Mouse (Mus musculus): ENCODE results near the gene Ncapd2. TPM values are rescaled to one million over a fixed set of nuclear protein-coding genes. Genes with fewer than 3 reads are reported as not detected.
"Not testable (repeated sequence)": the region's sequence is repeated elsewhere in the genome, so short reads cannot be mapped to it uniquely, and the experiment has no call there.

The Ncapd2 gene
- polyA plus RNA-seq, 1 experiment from 2014 or later, result 261 TPM

- no peak overlapping the region for H3K27ac ChIP-seq (replicated peaks)
- H3K4me1 ChIP-seq, result peaks cover 7% of the 10 kb centered on the region
- H3K36me3 ChIP-seq (replicated peaks), result peaks cover 100% of the 10 kb centered on the region
- no peaks in the 10 kb centered on the region for H3K9me3 ChIP-seq
- WGBS, result 92% methylated on average over 2 of the region's 2 CpGs
- no peaks in the 10 kb centered on the region for H3K27me3 ChIP-seq (replicated peaks; ENCODE audit: low read depth, poor library complexity, severe bottlenecking)
- no peak for DNase-seq (ENCODE audit: low spot score)
- H3K4me3 ChIP-seq, result no peak overlapping the region
These were observed 19.0 kb downstream of the Ncapd2 start for GRCm38 (mm10) chr6:125172474-125172873.

- no peak for DNase-seq (ENCODE audit: low spot score)
- Histone ChIP-seq H3K27ac (replicated peaks) (no peak overlapping the region), H3K36me3 (replicated peaks) (peaks cover 90% of the 10 kb centered on the region), H3K4me3 (no peak overlapping the region), H3K9me3 (no peaks in the 10 kb centered on the region), H3K27me3 (replicated peaks; ENCODE audit: low read depth, poor library complexity, severe bottlenecking) (no peaks in the 10 kb centered on the region), H3K4me1 (peaks cover 25% of the 10 kb centered on the region)
- 94% methylated on average over 6 of the region's 6 CpGs for WGBS
These were observed 21.3 kb downstream of the Ncapd2 start for GRCm38 (mm10) chr6:125170194-125170593.

GRCm38 (mm10) chr6:125168086-125168485, 23.4 kb downstream of the Ncapd2 start:
- H3K4me3 ChIP-seq, result no peak overlapping the region
- peaks cover 37% of the 10 kb centered on the region for H3K4me1 ChIP-seq
- H3K9me3 ChIP-seq, result no peaks in the 10 kb centered on the region
- H3K36me3 ChIP-seq (replicated peaks), result peaks cover 88% of the 10 kb centered on the region
- no peaks in the 10 kb centered on the region for H3K27me3 ChIP-seq (replicated peaks; ENCODE audit: low read depth, poor library complexity, severe bottlenecking)
- no peak for DNase-seq (ENCODE audit: low spot score)
- no peak overlapping the region for H3K27ac ChIP-seq (replicated peaks)
- 94% methylated on average over 14 of the region's 14 CpGs for WGBS

GRCm38 (mm10) chr6:125166861-125167650, 24.4 kb downstream of the Ncapd2 start:
- Histone ChIP-seq H3K36me3 (replicated peaks) (peaks cover 88% of the 10 kb centered on the region), H3K4me1 (peaks cover 45% of the 10 kb centered on the region), H3K4me3 (peak overlapping the region; percentile 93), H3K9me3 (no peaks in the 10 kb centered on the region), H3K27ac (replicated peaks) (peak overlapping the region; percentile 99), H3K27me3 (replicated peaks; ENCODE audit: low read depth, poor library complexity, severe bottlenecking) (no peaks in the 10 kb centered on the region)
- WGBS, result 20% methylated on average over 10 of the region's 10 CpGs
- DNase-seq (ENCODE audit: low spot score), result peak; percentile 58

- Histone ChIP-seq H3K4me3 (peak within 1 kb of the TSS; percentile 93), H3K27ac (replicated peaks) (peak within 1 kb of the TSS; percentile 99), H3K36me3 (replicated peaks) (peaks cover 88% of the 10 kb centered on the region), H3K9me3 (no peaks in the 10 kb centered on the region), H3K27me3 (replicated peaks; ENCODE audit: low read depth, poor library complexity, severe bottlenecking) (no peaks in the 10 kb centered on the region), H3K4me1 (peaks cover 50% of the 10 kb centered on the region)
- whole genome bisulfite sequencing, result under 1% methylated on average over 18 of the region's 18 CpGs
- peak; percentile 83 for DNase-seq (ENCODE audit: low spot score)
These were observed 25.3 kb downstream of the Ncapd2 start, which contains the start of gene Gapdh for GRCm38 (mm10) chr6:125166051-125166751. Gapdh (minus strand) TSS chr6:125166467.

GRCm38 (mm10) chr6:125165328-125165891, 26.1 kb downstream of the Ncapd2 start:
- peaks cover 58% of the 10 kb centered on the region for H3K4me1 ChIP-seq
- under 1% methylated on average over 36 of the region's 36 CpGs for WGBS
- peak overlapping the region; percentile 99 for H3K27ac ChIP-seq (replicated peaks)

GRCm38 (mm10) chr6:125164672-125165327, 26.7 kb downstream of the Ncapd2 start:
- H3K4me3 ChIP-seq, result peak overlapping the region; percentile 93
- peak; percentile 91 for DNase-seq (ENCODE audit: low spot score)
- H3K36me3 ChIP-seq (replicated peaks), result peaks cover 88% of the 10 kb centered on the region
- no peaks in the 10 kb centered on the region for H3K27me3 ChIP-seq (replicated peaks; ENCODE audit: low read depth, poor library complexity, severe bottlenecking)
- H3K27ac ChIP-seq (replicated peaks), result peak overlapping the region; percentile 99
- no peaks in the 10 kb centered on the region for H3K9me3 ChIP-seq
- peaks cover 63% of the 10 kb centered on the region for H3K4me1 ChIP-seq
- WGBS, result under 1% methylated on average over 39 of the region's 39 CpGs

More at GRCm38 (mm10) chr6:125165328-125165891, 26.1 kb downstream of the Ncapd2 start:
- peak; percentile 97 for DNase-seq (ENCODE audit: low spot score)
- no peaks in the 10 kb centered on the region for H3K9me3 ChIP-seq
- peak overlapping the region; percentile 93 for H3K4me3 ChIP-seq
- peaks cover 88% of the 10 kb centered on the region for H3K36me3 ChIP-seq (replicated peaks)
- H3K27me3 ChIP-seq (replicated peaks; ENCODE audit: low read depth, poor library complexity, severe bottlenecking), result no peaks in the 10 kb centered on the region

GRCm38 (mm10) chr6:125163801-125164657, 27.5 kb downstream of the Ncapd2 start:
- peak; percentile 48 for DNase-seq (ENCODE audit: low spot score)
- peak overlapping the region; percentile 99 for H3K27ac ChIP-seq (replicated peaks)
- no peaks in the 10 kb centered on the region for H3K27me3 ChIP-seq (replicated peaks; ENCODE audit: low read depth, poor library complexity, severe bottlenecking)
- peaks cover 63% of the 10 kb centered on the region for H3K4me1 ChIP-seq
- H3K36me3 ChIP-seq (replicated peaks), result peaks cover 88% of the 10 kb centered on the region
- 6% methylated on average over 20 of the region's 20 CpGs for WGBS
- H3K4me3 ChIP-seq, result peak overlapping the region; percentile 93
- no peaks in the 10 kb centered on the region for H3K9me3 ChIP-seq

- DNase-seq (ENCODE audit: low spot score); H3K27me3 ChIP-seq (replicated peaks; ENCODE audit: low read depth, poor library complexity, severe bottlenecking); H3K27ac ChIP-seq (replicated peaks); H3K9me3 ChIP-seq: not testable (repeated sequence)
- Histone ChIP-seq H3K4me3 (peak overlapping the region; percentile 41), H3K36me3 (replicated peaks) (peaks cover 86% of the 10 kb centered on the region), H3K4me1 (peaks cover 62% of the 10 kb centered on the region)
- 78% methylated on average over 13 of the region's 16 CpGs for WGBS
These were observed 28.7 kb downstream of the Ncapd2 start for GRCm38 (mm10) chr6:125162615-125163305.

GRCm38 (mm10) chr6:125161971-125162370, 29.5 kb downstream of the Ncapd2 start:
- 8% methylated on average over 4 of the region's 5 CpGs for WGBS
- H3K4me3 ChIP-seq; H3K27ac ChIP-seq (replicated peaks); H3K27me3 ChIP-seq (replicated peaks; ENCODE audit: low read depth, poor library complexity, severe bottlenecking); H3K9me3 ChIP-seq: not testable (repeated sequence)
- DNase-seq (ENCODE audit: low spot score), result peak; percentile 70
- Histone ChIP-seq H3K36me3 (replicated peaks) (peaks cover 84% of the 10 kb centered on the region), H3K4me1 (peaks cover 62% of the 10 kb centered on the region)
